In the genomic region with DNA sequence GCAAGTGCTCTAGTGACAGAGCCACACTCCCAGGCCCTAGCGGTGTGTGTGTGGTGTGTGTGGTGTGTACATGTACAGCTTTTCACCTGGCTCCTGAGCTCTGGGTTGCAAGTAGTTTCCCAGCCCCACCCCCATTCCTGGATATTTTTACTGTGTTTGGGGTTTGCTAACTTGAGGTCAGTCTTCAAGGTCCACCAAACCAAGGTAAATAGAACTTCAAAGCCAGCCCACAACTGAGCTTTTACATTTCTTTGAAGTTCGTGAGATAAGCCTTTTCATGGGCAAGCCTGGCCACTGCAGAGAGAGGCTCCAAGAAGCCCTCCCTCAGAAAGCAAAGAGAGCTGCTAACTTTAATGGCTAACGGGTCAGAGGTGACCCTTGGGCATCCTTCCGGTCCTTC, we compare ENCODE assay signal across 26 mouse cellular contexts. TPM values are rescaled to one million over a fixed set of nuclear protein-coding genes. Genes with fewer than 3 reads are reported as not detected.
A peak's percentile ranks its signal among the peaks of the same experiment; 100 is the strongest.
DNase-seq lines count a peak whose midpoint lies in the region; ATAC-seq and TF ChIP-seq lines count a peak whose summit lies in the region.
"Had no signal": no experiment of that assay in that cellular context is flagged by ENCODE, and none has a peak within 500 bp of the region (broad histone marks: within the 10 kb centered on the region; RNA-seq: fewer than 3 reads in every experiment).

No protein-coding gene starts in this region.

- no peak overlapping the region for H3K4me3 ChIP-seq in lung, embryonic 14.5 days (ENCODE audit: low read depth, low read length)
- no peak overlapping the region for H3K4me3 ChIP-seq in lung, postnatal 0 days (ENCODE audit: low read depth, low read length)
- H3K4me3 ChIP-seq: embryonic facial prominence, embryonic 13.5 days; forebrain, embryonic 10.5 days; intestine, embryonic 15.5 days; lung, embryonic 15.5 days; megakaryocyte, embryonic 14.5 days; midbrain, embryonic 13.5 days had no signal

- no peaks in the 10 kb centered on the region for H3K9me3 ChIP-seq in lung, embryonic 14.5 days (ENCODE audit: low read depth, low read length)
- no peaks in the 10 kb centered on the region for H3K9me3 ChIP-seq in lung, postnatal 0 days (ENCODE audit: low read length)
- H3K9me3 ChIP-seq: embryonic facial prominence, embryonic 13.5 days; forebrain, embryonic 10.5 days; intestine, embryonic 15.5 days; lung, embryonic 15.5 days; megakaryocyte, embryonic 14.5 days; midbrain, embryonic 13.5 days had no signal

- H3K27me3 ChIP-seq in lung, embryonic 14.5 days (ENCODE audit: insufficient read depth, low read length) = no peaks in the 10 kb centered on the region
- no peaks in the 10 kb centered on the region for H3K27me3 ChIP-seq in lung, postnatal 0 days (replicated peaks; ENCODE audit: insufficient read depth, low read length)
- H3K27me3 ChIP-seq: embryonic facial prominence, embryonic 13.5 days; intestine, embryonic 15.5 days; lung, embryonic 15.5 days; midbrain, embryonic 13.5 days; Patski had no signal

- no peaks in the 10 kb centered on the region for H3K36me3 ChIP-seq in lung, embryonic 14.5 days (ENCODE audit: insufficient read depth)
- no peaks in the 10 kb centered on the region for H3K36me3 ChIP-seq in lung, postnatal 0 days (ENCODE audit: insufficient read depth, low read length)
- H3K36me3 ChIP-seq: embryonic facial prominence, embryonic 13.5 days; forebrain, embryonic 10.5 days; intestine, embryonic 15.5 days; lung, embryonic 15.5 days; midbrain, embryonic 13.5 days had no signal

- TF ChIP-seq CTCF in lung, embryonic 14.5 days (IDR thresholded peaks at IDR 0.05; ENCODE audit: low read depth) = no peak
- TF ChIP-seq CTCF in lung, postnatal 0 days (IDR thresholded peaks at IDR 0.05) = no peak
- no peak for TF ChIP-seq CTCF in brain, embryonic 14.5 days (IDR thresholded peaks at IDR 0.05; ENCODE audit: borderline replicate concordance, extremely low read depth, insufficient read depth, insufficient read length)

- H3K9ac ChIP-seq in lung, embryonic 14.5 days = no peak overlapping the region
- no peak overlapping the region for H3K9ac ChIP-seq in lung, postnatal 0 days (replicated peaks; ENCODE audit: low read depth)
- H3K9ac ChIP-seq: embryonic facial prominence, embryonic 13.5 days; intestine, embryonic 15.5 days; liver, embryonic 14.5 days; lung, embryonic 15.5 days; midbrain, embryonic 13.5 days had no signal

- TF ChIP-seq POLR2A in brain, embryonic 14.5 days (IDR thresholded peaks at IDR 0.05; ENCODE audit: borderline replicate concordance, extremely low read depth, insufficient read depth, insufficient read length, poor library complexity, severe bottlenecking) = no peak

- H3K27ac ChIP-seq in lung, embryonic 14.5 days (ENCODE audit: low read depth) = peak overlapping the region; percentile 34; the same call in 1 of the 2 replicates
- H3K27ac ChIP-seq in lung, postnatal 0 days (ENCODE audit: low read length) = no peak overlapping the region
- H3K27ac ChIP-seq: embryonic facial prominence, embryonic 13.5 days; forebrain, embryonic 10.5 days; hindbrain, postnatal 0 days; intestine, embryonic 15.5 days; liver, embryonic 14.5 days; lung, embryonic 15.5 days; midbrain, embryonic 13.5 days had no signal

- H3K4me1 ChIP-seq in lung, embryonic 14.5 days (ENCODE audit: insufficient read depth) = peaks cover 5% of the 10 kb centered on the region; the same call in 1 of the 2 replicates
- no peaks in the 10 kb centered on the region for H3K4me1 ChIP-seq in lung, postnatal 0 days (ENCODE audit: insufficient read depth, low read depth, low read length)
- H3K4me1 ChIP-seq: embryonic facial prominence, embryonic 13.5 days; midbrain, embryonic 13.5 days had no signal

- no peak for TF ChIP-seq EP300 in lung, postnatal 0 days (IDR thresholded peaks at IDR 0.05)

- no peak overlapping the region for H3K4me2 ChIP-seq in lung, embryonic 14.5 days
- H3K4me2 ChIP-seq in lung, postnatal 0 days (replicated peaks; ENCODE audit: low read depth, low read length) = no peak overlapping the region
- H3K4me2 ChIP-seq: embryonic facial prominence, embryonic 13.5 days; intestine, embryonic 15.5 days; lung, embryonic 15.5 days; midbrain, embryonic 13.5 days had no signal

- no peak for ATAC-seq in lung, embryonic 14.5 days (ENCODE audit: insufficient read depth)
- no peak for ATAC-seq in lung, postnatal 0 days
- ATAC-seq: forebrain, embryonic 16.5 days; hindbrain, postnatal 0 days; intestine, embryonic 15.5 days; midbrain, embryonic 13.5 days; Patski had no signal

- WGBS in lung, embryonic 14.5 days = 30% methylated on average over 4 of the region's 4 CpGs
- 34% methylated on average over 4 of the region's 4 CpGs for WGBS in lung, postnatal 0 days

- peak; percentile 41 for DNase-seq in adrenal gland, postnatal 10 days
- DNase-seq in adrenal gland, adult 18-20 months (ENCODE audit: low spot score in 2 of 2) = no peak
- DNase-seq in lung, embryonic 14.5 days = no peak
- no peak for DNase-seq in lung, postnatal 0 days (ENCODE audit: low spot score)
- DNase-seq in brain, embryonic 14.5 days (ENCODE audit: low read depth) = peak; percentile 48
- DNase-seq in yolk sac, embryonic 10.5 days (ENCODE audit: low spot score) = peak; percentile 71
- no peak for DNase-seq in embryo, embryonic 10.5 days (ENCODE audit: low spot score)
- DNase-seq: cerebellum, adult 11 months; cerebellum, adult 9-11 months; gastrocnemius, postnatal 10 days; kidney, adult 2 months; kidney, postnatal 25 days; liver; lung, postnatal 4 days; thymus, adult 2 months; thymus, postnatal 4 days had no signal

RNA-seq across cellular contexts. Expression of a gene that starts 30.0 kb away (rescaled TPM):
- total RNA-seq in adrenal gland, postnatal 10 days (2021) = 10 to 100 TPM; 55.5 to 76.9 TPM
- 100 to 1,000 TPM in 1 of 2 experiments, 10 to 100 TPM in 1; 74.7 to 123 TPM for total RNA-seq in adrenal gland, adult 18-20 months (2021)
- polyA plus RNA-seq in lung, embryonic 14.5 days (2014; fragmentation: Nextera tagmentation; extraction: Ambion mirVana) = 20.5 and 24.1 TPM in 2 replicates
- 10.3 and 12.2 TPM in 2 replicates for polyA plus RNA-seq in lung, postnatal 0 days (2015; fragmentation: Nextera tagmentation; extraction: Ambion mirVana)
- polyA plus RNA-seq in brain, embryonic 14.5 days (2012; rRNA removed) = 17.6 and 36.9 TPM in 2 replicates

RNA-seq across cellular contexts. Expression of a gene that starts 42.5 kb away (rescaled TPM):
- 10 to 100 TPM; 28.8 to 37.0 TPM for total RNA-seq in adrenal gland, postnatal 10 days (2021)
- total RNA-seq in adrenal gland, adult 18-20 months (2021) = 10 to 100 TPM; 32.6 to 33.1 TPM
- 22.5 and 23.6 TPM in 2 replicates for polyA plus RNA-seq in lung, embryonic 14.5 days (2014; fragmentation: Nextera tagmentation; extraction: Ambion mirVana)
- polyA plus RNA-seq in lung, postnatal 0 days (2015; fragmentation: Nextera tagmentation; extraction: Ambion mirVana) = 9.2 and 9.8 TPM in 2 replicates
- 45.5 and 46.2 TPM in 2 replicates for polyA plus RNA-seq in brain, embryonic 14.5 days (2012; rRNA removed)

Comparison
In these comparisons a context has a peak if more than half of its experiments do, and no peak if none do; other contexts are left out.
1. DNase-seq: peak in adrenal gland, postnatal 10 days (single experiment), brain, embryonic 14.5 days (single experiment) and yolk sac, embryonic 10.5 days (single experiment); none in adrenal gland, adult 18-20 months (0 of 2), lung, embryonic 14.5 days (single experiment), lung, postnatal 0 days (single experiment) and embryo, embryonic 10.5 days (single experiment).